Mouse (Mus musculus): ENCODE measurements around the gene 1500009L16Rik.
A peak's percentile ranks its signal among the peaks of the same experiment; 100 is the strongest.

Gene 1500009L16Rik

DNA sequence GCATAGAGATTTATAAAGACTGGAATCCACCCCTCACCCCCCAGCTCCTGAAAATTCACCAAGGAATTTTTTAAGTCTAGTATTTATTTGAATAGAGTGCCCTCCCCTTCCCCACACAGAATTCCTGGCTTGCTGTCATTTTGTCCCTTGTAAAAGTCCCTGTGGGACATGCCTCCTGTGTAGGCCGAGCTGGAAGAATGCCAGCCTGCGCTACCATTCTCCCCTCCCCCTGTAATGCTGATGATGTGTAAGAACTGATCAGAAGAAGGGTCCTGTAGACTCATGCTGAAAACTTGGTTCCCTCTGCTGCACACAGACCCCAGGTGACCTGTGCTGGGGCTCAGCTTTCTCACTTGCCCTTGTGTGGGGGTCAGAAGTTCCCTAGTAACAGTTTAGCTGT lies 37.9 kb downstream of the 1500009L16Rik start:
- DNase-seq (ENCODE audit: low read depth, low spot score), result no peak

DNA sequence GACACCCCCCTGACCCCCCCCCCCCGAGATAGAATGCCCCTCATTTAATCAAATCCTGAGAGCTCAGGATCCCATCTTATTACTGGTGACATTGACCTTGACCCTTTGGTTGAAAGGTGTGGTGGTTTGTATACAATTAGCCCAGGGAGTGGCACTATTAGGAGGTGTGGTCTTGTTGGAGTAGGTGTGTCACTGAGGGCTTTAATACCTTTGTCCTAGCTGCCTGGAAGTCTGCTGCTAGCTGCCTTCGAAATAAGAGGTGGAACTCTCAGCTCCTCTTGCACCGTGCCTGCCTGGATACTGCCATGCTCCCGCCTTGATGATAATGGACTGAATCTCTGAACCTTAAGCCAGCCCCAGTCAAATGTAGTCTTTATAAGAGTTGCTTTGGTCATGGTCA lies 41.2 kb downstream of the 1500009L16Rik start:
- DNase-seq (ENCODE audit: low read depth, low spot score), result no peak

DNA sequence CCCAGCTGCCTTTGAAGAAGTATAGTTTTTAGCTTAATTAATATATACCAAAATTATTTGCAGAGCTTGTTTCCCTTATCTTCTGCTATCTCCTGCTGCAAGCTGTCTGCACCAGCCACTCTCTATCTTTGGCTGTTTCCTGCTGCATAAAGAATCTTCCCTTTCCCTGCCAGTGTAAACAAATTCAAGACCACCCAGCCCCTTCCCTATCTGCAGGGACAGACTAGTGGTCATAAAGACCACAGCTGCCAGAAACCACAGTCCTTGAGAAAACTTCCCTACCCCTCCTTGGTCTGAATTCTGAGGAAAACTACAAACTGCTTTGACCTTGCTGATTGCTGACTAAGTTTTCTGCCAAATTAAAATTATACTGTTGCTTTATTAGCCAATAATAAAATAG lies 44.2 kb downstream of the 1500009L16Rik start:
- DNase-seq (ENCODE audit: low read depth, low spot score), result no peak

GRCm38 (mm10) chr10:83776272-83776878 lies 53.7 kb downstream of the 1500009L16Rik start:
- peak; percentile 53 for DNase-seq (ENCODE audit: low read depth, low spot score)

- DNase-seq (ENCODE audit: low read depth, low spot score), result no peak
Measured at GRCm38 (mm10) chr10:83777253-83777652, 54.6 kb downstream of the 1500009L16Rik start.

- DNase-seq (ENCODE audit: low read depth, low spot score), result no peak
Measured at GRCm38 (mm10) chr10:83781854-83782253, 59.2 kb downstream of the 1500009L16Rik start.

- DNase-seq (ENCODE audit: low read depth, low spot score), result no peak
Measured at GRCm38 (mm10) chr10:83782371-83783120, 59.9 kb downstream of the 1500009L16Rik start.

- DNase-seq (ENCODE audit: low read depth, low spot score), result peak; percentile 38
Measured at GRCm38 (mm10) chr10:83785003-83785402, 62.3 kb downstream of the 1500009L16Rik start.

DNA sequence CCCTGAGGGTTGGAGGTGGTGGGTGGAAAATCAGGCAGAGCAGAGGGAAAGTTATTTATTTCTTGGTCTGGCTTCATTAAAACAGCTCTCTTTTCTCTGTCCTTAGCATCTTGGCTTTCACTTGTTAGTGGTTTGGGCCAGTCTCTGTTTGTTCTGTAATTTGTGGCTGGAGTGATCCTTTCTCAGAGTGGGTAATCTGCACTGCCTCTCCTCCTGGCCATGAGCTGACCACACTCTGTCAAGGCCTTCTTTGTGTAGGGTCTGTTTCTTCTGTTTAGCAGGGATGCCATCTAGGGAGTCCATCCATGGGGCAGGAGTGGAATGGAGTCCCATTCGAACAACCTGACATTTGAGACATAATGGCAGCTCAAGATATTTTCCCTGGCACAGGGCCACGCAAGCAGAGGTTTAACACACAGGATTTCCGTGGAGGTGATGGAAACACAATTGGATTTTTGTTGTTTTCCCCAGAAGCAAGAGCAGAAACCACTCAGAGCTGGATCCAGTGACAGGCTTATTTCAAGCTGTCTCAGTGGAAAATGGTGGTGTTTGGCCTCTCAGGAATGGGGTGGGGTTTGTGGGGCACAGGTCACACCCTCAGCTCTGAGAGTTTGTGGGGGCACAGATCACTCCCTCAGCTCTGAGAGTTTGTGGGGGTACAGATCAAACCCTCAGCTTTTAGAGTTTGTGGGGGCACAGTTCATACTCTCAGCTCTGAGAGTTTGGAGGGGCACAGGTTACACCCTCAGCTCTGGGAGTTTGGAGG lies 63.1 kb downstream of the 1500009L16Rik start:
- DNase-seq (ENCODE audit: low read depth, low spot score), result no peak

- DNase-seq (ENCODE audit: low read depth, low spot score), result no peak
Measured at GRCm38 (mm10) chr10:83795088-83795487, 72.4 kb downstream of the 1500009L16Rik start.

- DNase-seq (ENCODE audit: low read depth, low spot score), result no peak
Measured at GRCm38 (mm10) chr10:83795500-83795899, 72.8 kb downstream of the 1500009L16Rik start.

GRCm38 (mm10) chr10:83804021-83804420 lies 81.4 kb downstream of the 1500009L16Rik start:
- DNase-seq (ENCODE audit: low read depth, low spot score), result no peak

DNA sequence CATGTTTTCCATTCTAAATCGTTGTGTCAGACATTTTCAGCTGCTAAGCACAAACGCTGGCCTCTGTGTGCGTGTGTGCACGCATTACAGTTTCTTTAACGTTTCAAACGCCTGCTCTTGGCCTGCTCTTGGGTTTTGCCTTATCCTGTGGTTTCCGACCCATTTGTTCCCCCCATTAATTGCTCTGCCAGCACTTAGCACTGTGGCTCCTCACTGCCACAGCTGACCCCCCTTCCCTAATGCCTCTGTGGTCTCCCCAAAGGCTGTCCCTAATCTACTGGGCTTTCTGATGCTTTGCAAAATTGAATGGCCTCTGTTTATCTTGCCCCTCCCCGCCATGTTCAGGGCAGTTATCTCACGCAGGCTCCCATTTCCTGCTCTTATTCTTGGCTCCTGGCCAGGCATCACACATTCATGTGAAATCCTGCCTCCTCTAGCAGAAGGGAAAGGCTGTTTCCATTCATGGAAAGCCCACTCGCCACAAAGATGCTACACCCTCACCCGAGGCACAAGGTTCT lies 82.6 kb downstream of the 1500009L16Rik start:
- no peak for DNase-seq (ENCODE audit: low read depth, low spot score)

DNA sequence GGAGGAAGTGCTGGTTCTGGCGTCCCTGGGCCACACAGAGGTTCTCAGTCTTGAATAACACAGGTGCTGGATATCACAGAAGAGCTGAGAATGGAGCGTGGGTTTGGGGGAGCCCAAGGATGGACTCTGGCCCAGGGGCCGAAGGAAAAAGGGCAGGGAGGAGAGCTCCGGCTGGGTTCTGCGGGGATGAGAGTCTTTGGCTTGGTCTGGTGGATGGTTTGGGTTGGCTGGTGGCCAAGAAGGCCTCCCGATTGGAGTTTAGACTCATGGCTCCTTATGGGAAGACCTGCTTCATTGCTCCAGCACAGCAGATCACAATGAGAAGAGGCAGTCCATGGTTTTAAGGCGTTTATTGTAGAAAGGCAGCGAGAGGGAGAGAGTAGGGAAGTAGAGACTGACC lies 84.6 kb downstream of the 1500009L16Rik start:
- DNase-seq (ENCODE audit: low read depth, low spot score), result no peak
